Mouse (Mus musculus) heart, embryonic 10.5 days (tissue): ENCODE results near the gene Gtse1. TPM values are rescaled to one million over a fixed set of nuclear protein-coding genes. Genes with fewer than 3 reads are reported as not detected.

Experiments used
- DNase-seq: peaks from one replicate; pipeline ENCODE4 v3.0.0-alpha.2; 2017; ENCODE audit warnings: low spot score
- H3K27ac ChIP-seq: fragments of 300-500 bp; sonication (generic); 2 replicates; pipeline ENCODE4 v1.5.1; 2016; ENCODE audit warnings: mild to moderate bottlenecking
- H3K27me3 ChIP-seq: fragments of 300-500 bp; sonication (generic); 2 replicates; pipeline ENCODE4 v1.6.1; 2016; ENCODE audit warnings: mild to moderate bottlenecking; ENCODE audit not compliant: poor library complexity, insufficient read depth, severe bottlenecking
- H3K36me3 ChIP-seq: fragments of 300-500 bp; sonication (generic); 2 replicates; pipeline ENCODE4 v1.6.1; 2016; ENCODE audit warnings: mild to moderate bottlenecking, moderate library complexity
- H3K4me1 ChIP-seq: fragments of 300-500 bp; sonication (generic); 2 replicates; pipeline ENCODE4 v1.6.1; 2016; ENCODE audit warnings: mild to moderate bottlenecking
- H3K4me3 ChIP-seq: fragments of 300-500 bp; sonication (generic); 2 replicates; pipeline ENCODE4 v1.5.1; 2016; ENCODE audit warnings: mild to moderate bottlenecking, moderate library complexity
- H3K9me3 ChIP-seq: fragments of 300-500 bp; sonication (generic); 2 replicates; pipeline ENCODE4 v1.6.1; 2016; ENCODE audit warnings: mild to moderate bottlenecking, moderate library complexity
- WGBS: fragments of 180-500 bp; shearing (Covaris S2); methylation state at CpG from one replicate; pipeline ENCODE4 v1.1.7; 2016; 5-methylcytosine and 5-hydroxymethylcytosine counted together
- polyA plus RNA-seq: library from polyadenylated mRNA; unstranded; fragments of >200 nt; fragmentation: Nextera tagmentation; extraction: Ambion mirVana; gene quantifications from 2 replicates; pipeline ENCODE4 v1.2.1, GENCODE M21; 2016

Gene Gtse1
- polyA plus RNA-seq, 1 experiment from 2014 or later, result 40.6 TPM

- H3K27me3 ChIP-seq, result peaks cover 3% of the 10 kb centered on the region; the same call in 1 of the 2 replicates
- no peak overlapping the region for H3K4me3 ChIP-seq
- whole genome bisulfite sequencing, result 66% methylated on average over 10 of the region's 10 CpGs
- no peaks in the 10 kb centered on the region for H3K9me3 ChIP-seq
- no peak overlapping the region for H3K27ac ChIP-seq
- no peaks in the 10 kb centered on the region for H3K36me3 ChIP-seq
- no peak for DNase-seq
- peaks cover 11% of the 10 kb centered on the region for H3K4me1 ChIP-seq
Observed at GRCm38 (mm10) chr15:85909931-85910330, 50.4 kb downstream of the Gtse1 start.

DNA sequence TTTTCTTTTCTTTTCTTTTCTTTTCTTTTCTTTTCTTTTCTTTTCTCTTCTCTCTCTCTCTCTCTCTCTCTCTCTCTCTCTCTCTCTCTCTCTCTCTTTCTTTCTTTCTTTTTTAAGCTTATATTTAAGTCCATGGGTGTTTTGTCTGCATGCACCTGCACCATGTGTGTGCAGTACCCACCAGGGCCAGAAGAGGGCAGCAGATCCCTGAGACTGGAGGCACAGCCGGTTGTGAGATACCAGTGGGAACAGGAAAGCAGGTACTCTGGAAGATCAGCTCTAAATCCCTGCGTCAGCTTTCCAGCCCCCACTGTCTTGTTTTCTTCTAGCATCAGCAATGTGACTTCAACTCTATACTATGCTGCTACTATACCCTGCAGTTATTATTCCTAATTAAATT is 54.1 kb downstream of the Gtse1 start:
- 37% methylated on average over 2 of the region's 2 CpGs for WGBS
- Histone ChIP-seq H3K4me1 (peaks cover 11% of the 10 kb centered on the region), H3K4me3 (no peak overlapping the region), H3K27ac (no peak overlapping the region), H3K36me3 (peaks cover 15% of the 10 kb centered on the region), H3K27me3 (no peaks in the 10 kb centered on the region), H3K9me3 (no peaks in the 10 kb centered on the region)
- no peak for DNase-seq

DNA sequence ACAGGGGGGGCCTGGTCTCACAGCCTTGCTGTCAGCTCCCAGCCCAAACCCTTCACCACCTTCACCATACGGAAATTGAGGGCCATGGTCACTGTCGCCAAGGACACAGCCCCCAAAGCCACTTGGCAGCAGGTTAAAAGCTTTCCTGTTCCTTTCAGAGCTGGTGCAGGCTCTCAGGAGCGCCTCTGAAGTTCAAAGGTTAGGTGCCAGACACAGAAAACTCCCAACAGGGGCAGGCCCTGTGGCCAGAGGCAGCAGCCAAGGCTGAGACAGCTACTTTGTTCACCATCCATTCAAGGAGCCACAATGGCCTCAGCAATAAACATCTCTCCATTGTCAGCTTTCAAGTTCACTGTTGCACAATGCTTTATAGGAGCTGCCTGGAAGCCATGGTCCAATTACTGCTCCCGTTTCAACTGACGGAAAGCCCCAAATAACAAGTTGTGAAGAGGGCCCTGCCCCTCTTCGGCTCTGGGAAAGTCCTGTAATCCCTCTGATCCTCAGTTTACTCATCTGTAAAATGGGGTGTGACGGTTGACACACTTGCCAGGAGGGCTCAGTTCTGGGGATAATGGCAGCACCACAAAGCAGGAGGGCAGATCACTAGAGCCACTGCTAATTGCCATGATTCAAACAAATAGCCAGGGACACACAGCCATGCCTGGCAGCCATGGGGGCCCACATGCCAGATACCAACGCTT is 59.8 kb downstream of the Gtse1 start:
- Histone ChIP-seq H3K27me3 (0 out of 2 replicates have a peak, but pooled peaks cover 3% of the 10 kb centered on the region), H3K27ac (no peak overlapping the region), H3K36me3 (peaks cover 15% of the 10 kb centered on the region), H3K4me1 (peaks cover 11% of the 10 kb centered on the region), H3K4me3 (no peak overlapping the region), H3K9me3 (no peaks in the 10 kb centered on the region)
- WGBS, result 68% methylated on average over 8 of the region's 8 CpGs
- no peak for DNase-seq

GRCm38 (mm10) chr15:85919892-85920248 is 60.3 kb downstream of the Gtse1 start:
- DNase-seq, result no peak
- Histone ChIP-seq H3K4me3 (no peak overlapping the region), H3K27ac (no peak overlapping the region), H3K36me3 (peaks cover 18% of the 10 kb centered on the region), H3K9me3 (no peaks in the 10 kb centered on the region), H3K4me1 (peaks cover 11% of the 10 kb centered on the region), H3K27me3 (0 out of 2 replicates have a peak, but pooled peaks cover 3% of the 10 kb centered on the region)
- 83% methylated on average over 8 of the region's 8 CpGs for WGBS

DNA sequence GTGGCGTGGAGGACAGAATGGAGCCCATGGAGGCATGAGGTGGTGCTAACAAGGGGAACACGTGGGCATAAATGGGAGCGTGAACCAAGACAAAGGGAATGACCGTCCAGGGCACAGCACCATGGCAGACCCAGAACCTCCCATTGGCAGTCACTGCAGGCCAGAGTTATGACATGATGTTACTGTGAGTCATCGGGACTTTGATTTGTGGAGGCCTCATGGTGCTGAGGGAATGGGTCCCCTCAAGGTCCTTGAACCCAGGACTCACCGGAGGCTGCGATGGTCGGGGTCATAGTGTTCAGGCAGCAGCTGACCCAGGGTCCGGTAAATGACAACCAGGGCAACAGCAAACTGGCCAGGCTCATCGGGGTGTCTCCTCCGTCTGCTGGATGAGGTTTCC is 62.3 kb downstream of the Gtse1 start:
- Histone ChIP-seq H3K36me3 (peaks cover 12% of the 10 kb centered on the region; the same call in 1 of the 2 replicates), H3K9me3 (no peaks in the 10 kb centered on the region), H3K27ac (no peak overlapping the region), H3K4me1 (peaks cover 16% of the 10 kb centered on the region), H3K4me3 (no peak overlapping the region), H3K27me3 (0 out of 2 replicates have a peak, but pooled peaks cover 3% of the 10 kb centered on the region)
- DNase-seq, result no peak
- WGBS, result 91% methylated on average over 11 of the region's 11 CpGs

Other genes starting within 250 kb of the Gtse1 start
- gene Ppara, start 124.8 kb upstream of the Gtse1 start, polyA plus RNA-seq, result 0.88 and 2.0 TPM in 2 replicates
- gene Cdpf1, start 48.0 kb upstream of the Gtse1 start, polyA plus RNA-seq, result 50.9 and 54.2 TPM in 2 replicates
- gene Pkdrej, start 38.0 kb upstream of the Gtse1 start, polyA plus RNA-seq, result 0.05 and 0.13 TPM in 2 replicates
- 2.6 and 3.5 TPM in 2 replicates for gene Ttc38, start 27.4 kb upstream of the Gtse1 start, polyA plus RNA-seq
- gene Trmu, start 19.6 kb downstream of the Gtse1 start, polyA plus RNA-seq, result 34.4 and 36.5 TPM in 2 replicates
- gene Celsr1, start 174.0 kb downstream of the Gtse1 start, polyA plus RNA-seq, result 1.3 and 2.3 TPM in 2 replicates
- gene Gramd4, start 197.9 kb downstream of the Gtse1 start, polyA plus RNA-seq, result 9.6 and 11.6 TPM in 2 replicates